Mouse (Mus musculus) kidney, postnatal 0 days (tissue): ENCODE measurements at regions not wholly inside any gene's neighbourhood (a gene's known extent, or its start where the extent isn't known, plus 50 kb on each side); places are given as distances from the start of the nearest gene placed in this dataset.

Source experiments
- ATAC-seq: fragments of 200-750 bp; cut with Nextera tagmentation; replicated peaks from 2 replicates; pipeline ENCODE4 v1.8.0; 2017; ENCODE audit warnings: low read depth, moderate number of reproducible peaks, moderate TSS enrichment, moderate library complexity; ENCODE audit not compliant: low FRiP score
- DNase-seq: peaks from one replicate; pipeline ENCODE4 v3.0.0-alpha.2; 2016; ENCODE audit warnings: low spot score
- H3K27ac ChIP-seq: fragments of 300-500 bp; sonication (generic); 2 replicates; pipeline ENCODE4 v1.5.1; 2014; ENCODE audit warnings: mild to moderate bottlenecking
- H3K27me3 ChIP-seq: fragments of 300-500 bp; sonication (generic); 2 replicates; pipeline ENCODE4 v1.6.1; 2014; ENCODE audit warnings: low read length, mixed read lengths; ENCODE audit not compliant: insufficient read depth
- H3K36me3 ChIP-seq: fragments of 300-500 bp; sonication (generic); 2 replicates; pipeline ENCODE4 v1.6.1; 2014; ENCODE audit warnings: low read length, mixed read lengths; ENCODE audit not compliant: insufficient read depth
- H3K4me1 ChIP-seq: fragments of 300-500 bp; sonication (generic); replicated peaks from 2 replicates; pipeline ENCODE4 v1.6.1; 2014; ENCODE audit warnings: antibody characterized with exemption, low read length, mixed read lengths; ENCODE audit not compliant: insufficient read depth
- H3K4me2 ChIP-seq: fragments of 300-500 bp; sonication (generic); 2 replicates; pipeline ENCODE4 v1.6.1; 2014; ENCODE audit warnings: mild to moderate bottlenecking, low read length, moderate library complexity, mixed read lengths
- H3K4me3 ChIP-seq: fragments of 300-500 bp; sonication (generic); replicated peaks from 2 replicates; pipeline ENCODE4 v1.5.1; 2014; ENCODE audit warnings: low read depth, low read length
- H3K9ac ChIP-seq: fragments of 300-500 bp; sonication (generic); 2 replicates; pipeline ENCODE4 v1.6.1; 2014; ENCODE audit warnings: low read depth, low read length
- H3K9me3 ChIP-seq: fragments of 300-500 bp; sonication (generic); replicated peaks from 2 replicates; pipeline ENCODE4 v1.6.1; 2016; ENCODE audit warnings: low read length, inconsistent platforms, mixed read lengths
- CTCF ChIP-seq: IDR thresholded peaks from 2 replicates; pipeline ENCODE4 v1.5.1; 2016; ENCODE audit warnings: antibody characterized with exemption, low read depth, mild to moderate bottlenecking, moderate library complexity
- WGBS: fragments of 180-500 bp; shearing (Covaris S2); extraction: QIAGEN DNeasy Blood & Tissue Kit; methylation state at CpG from one replicate; pipeline ENCODE4 v1.1.7; 2014; 5-methylcytosine and 5-hydroxymethylcytosine counted together

GRCm38 (mm10) chr10:99959279-99959678, 56.2 kb upstream of the Kitl start:
- H3K9me3 ChIP-seq: no peaks in the 10 kb centered on the region
- H3K4me3 ChIP-seq: no peak overlapping the region
- no peak for DNase-seq
- H3K4me2 ChIP-seq: no peak overlapping the region
- H3K4me1 ChIP-seq: no peaks in the 10 kb centered on the region
- H3K9ac ChIP-seq: no peak overlapping the region
- H3K27ac ChIP-seq: no peak overlapping the region
- no peak for TF ChIP-seq CTCF
- no peak for ATAC-seq
- no peaks in the 10 kb centered on the region for H3K27me3 ChIP-seq
- 61% methylated on average over 3 of the region's 3 CpGs for WGBS
- no peaks in the 10 kb centered on the region for H3K36me3 ChIP-seq

GRCm38 (mm10) chr10:99952486-99952885, 62.9 kb upstream of the Kitl start:
- 87% methylated on average over 7 of the region's 7 CpGs for WGBS
- H3K9me3 ChIP-seq: no peaks in the 10 kb centered on the region

GRCm38 (mm10) chr10:99951718-99952117, 63.7 kb upstream of the Kitl start:
- Histone ChIP-seq H3K27ac (no peak overlapping the region), H3K27me3 (no peaks in the 10 kb centered on the region), H3K9ac (no peak overlapping the region), H3K4me1 (no peaks in the 10 kb centered on the region), H3K9me3 (no peaks in the 10 kb centered on the region), H3K4me2 (no peak overlapping the region), H3K36me3 (no peaks in the 10 kb centered on the region), H3K4me3 (no peak overlapping the region)
- ATAC-seq (no peak), DNase-seq (no peak)
- no peak for TF ChIP-seq CTCF
- WGBS: 75% methylated on average over 4 of the region's 4 CpGs

More at GRCm38 (mm10) chr10:99952486-99952885, 62.9 kb upstream of the Kitl start:
- TF ChIP-seq CTCF: no peak
- Histone ChIP-seq H3K4me3 (no peak overlapping the region), H3K27me3 (no peaks in the 10 kb centered on the region), H3K9ac (no peak overlapping the region), H3K4me1 (no peaks in the 10 kb centered on the region), H3K36me3 (no peaks in the 10 kb centered on the region), H3K27ac (no peak overlapping the region), H3K4me2 (no peak overlapping the region)
- ATAC-seq (no peak), DNase-seq (no peak)

- ATAC-seq (no peak), DNase-seq (no peak)
- Histone ChIP-seq H3K4me3 (no peak overlapping the region), H3K27me3 (no peaks in the 10 kb centered on the region), H3K36me3 (no peaks in the 10 kb centered on the region), H3K27ac (no peak overlapping the region), H3K9ac (no peak overlapping the region), H3K4me1 (no peaks in the 10 kb centered on the region), H3K4me2 (no peak overlapping the region), H3K9me3 (no peaks in the 10 kb centered on the region)
- TF ChIP-seq CTCF: no peak
- 86% methylated on average over 6 of the region's 6 CpGs for WGBS
These were observed 64.1 kb upstream of the Kitl start for GRCm38 (mm10) chr10:99951316-99951715.

- Histone ChIP-seq H3K9me3 (no peaks in the 10 kb centered on the region), H3K4me2 (no peak overlapping the region), H3K4me3 (no peak overlapping the region), H3K27ac (no peak overlapping the region), H3K36me3 (no peaks in the 10 kb centered on the region), H3K27me3 (no peaks in the 10 kb centered on the region), H3K4me1 (no peaks in the 10 kb centered on the region), H3K9ac (no peak overlapping the region)
- no peak for ATAC-seq
- no peak for DNase-seq
- TF ChIP-seq CTCF: no peak
- WGBS: 71% methylated on average over 3 of the region's 3 CpGs
These were observed 66.7 kb upstream of the Kitl start for GRCm38 (mm10) chr10:99948740-99949139.

GRCm38 (mm10) chr10:99945418-99945817, 70.0 kb upstream of the Kitl start:
- Histone ChIP-seq H3K27me3 (no peaks in the 10 kb centered on the region), H3K27ac (no peak overlapping the region), H3K4me3 (no peak overlapping the region), H3K4me1 (no peaks in the 10 kb centered on the region), H3K9ac (no peak overlapping the region), H3K36me3 (no peaks in the 10 kb centered on the region), H3K4me2 (no peak overlapping the region), H3K9me3 (no peaks in the 10 kb centered on the region)
- no peak for TF ChIP-seq CTCF
- no peak for ATAC-seq
- DNase-seq: peak; percentile 58
- 56% methylated on average over 3 of the region's 3 CpGs for WGBS

GRCm38 (mm10) chr10:99941665-99942064, 73.8 kb upstream of the Kitl start:
- WGBS: 28% methylated on average over 11 of the region's 11 CpGs
- Histone ChIP-seq H3K27me3 (no peaks in the 10 kb centered on the region), H3K4me1 (no peaks in the 10 kb centered on the region), H3K36me3 (no peaks in the 10 kb centered on the region), H3K9me3 (no peaks in the 10 kb centered on the region), H3K4me2 (no peak overlapping the region; the same call in 1 of the 2 replicates), H3K27ac (0 out of 2 replicates have a peak overlapping the region, but pooled peaks have one; percentile 25), H3K9ac (no peak overlapping the region), H3K4me3 (no peak overlapping the region)
- no peak for TF ChIP-seq CTCF
- DNase-seq: peak; percentile 84
- ATAC-seq: peak; percentile 43; the same call in 1 of the 2 replicates
